Mouse (Mus musculus): ENCODE data around the gene Traf5. TPM values are rescaled to one million over a fixed set of nuclear protein-coding genes. Genes with fewer than 3 reads are reported as not detected.

The Traf5 gene
- total RNA-seq, 2 experiments from 2014 or later: 2.8 to 9.7 TPM

DNA sequence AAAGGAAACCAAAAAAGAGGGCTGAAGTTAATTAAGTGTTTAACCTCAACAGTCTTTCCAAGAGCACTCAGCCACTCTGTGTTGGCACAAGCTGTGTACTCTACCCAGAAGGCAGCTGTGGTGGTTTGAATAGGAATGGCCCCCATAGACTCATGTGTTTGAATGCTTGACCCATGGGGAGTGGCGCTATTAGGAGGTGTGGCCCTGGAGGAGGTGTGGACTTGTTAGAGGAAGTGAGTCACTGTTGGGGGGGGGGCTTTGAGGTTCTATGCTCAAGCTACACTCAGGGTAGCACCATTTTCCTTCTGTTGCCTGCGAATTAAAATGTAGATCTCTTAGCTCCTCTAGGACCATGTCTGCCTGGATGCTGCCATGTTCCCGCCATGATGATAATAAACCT is 25.4 kb downstream of the Traf5 start:
- no peak for DNase-seq (ENCODE audit: low spot score in 2 of 2)

GRCm38 (mm10) chr1:192063209-192063946 is 29.0 kb downstream of the Traf5 start:
- DNase-seq (ENCODE audit: low spot score in 2 of 2): no peak

GRCm38 (mm10) chr1:192062682-192063081 is 29.7 kb downstream of the Traf5 start:
- no peak for DNase-seq (ENCODE audit: low spot score in 2 of 2)

- DNase-seq (ENCODE audit: low spot score in 2 of 2): peak in 1 of 2 experiments; percentile 29
Observed at GRCm38 (mm10) chr1:192061666-192062306, 30.6 kb downstream of the Traf5 start.

GRCm38 (mm10) chr1:192058911-192059310 is 33.4 kb downstream of the Traf5 start:
- DNase-seq (ENCODE audit: low spot score in 2 of 2): no peak

DNA sequence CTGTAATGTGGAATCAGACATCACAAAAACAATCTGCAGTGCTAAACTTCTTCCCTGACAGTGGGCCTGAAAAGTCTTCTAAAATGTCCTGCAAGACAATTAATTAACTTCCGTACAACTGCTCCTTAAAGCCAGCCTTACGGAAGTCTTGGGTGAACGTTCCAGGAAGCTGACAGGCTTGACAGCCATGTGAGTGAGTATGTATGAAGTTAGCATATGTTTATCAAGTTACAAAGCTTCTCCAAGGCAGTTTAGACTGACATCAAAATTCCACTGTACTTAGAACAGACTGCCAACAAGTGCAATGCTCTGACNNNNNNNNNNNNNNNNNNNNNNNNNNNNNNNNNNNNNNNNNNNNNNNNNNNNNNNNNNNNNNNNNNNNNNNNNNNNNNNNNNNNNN is 38.6 kb downstream of the Traf5 start:
- DNase-seq (ENCODE audit: low spot score in 2 of 2): no peak

GRCm38 (mm10) chr1:192052986-192053385 is 39.4 kb downstream of the Traf5 start:
- DNase-seq (ENCODE audit: low spot score in 2 of 2): no peak

DNA sequence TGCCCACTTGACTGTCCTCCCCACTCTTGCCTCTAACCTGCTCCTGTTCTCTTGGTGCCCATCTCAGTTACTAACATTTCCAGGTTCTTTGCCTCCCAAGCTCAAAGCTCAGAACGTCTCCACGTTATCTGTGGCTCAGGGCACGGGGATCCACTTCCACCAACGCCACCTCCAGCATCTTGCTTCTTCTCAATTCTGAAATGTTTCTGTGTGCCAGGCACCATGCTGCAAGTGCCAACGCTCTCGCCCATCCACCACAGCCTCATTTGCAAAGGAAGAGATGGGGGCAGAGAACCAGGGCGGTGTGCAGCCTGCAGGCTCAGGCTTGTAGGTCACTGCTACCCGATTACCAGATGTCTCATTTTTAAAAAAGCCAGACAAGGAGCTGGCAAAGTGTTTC is 39.9 kb downstream of the Traf5 start:
- no peak for DNase-seq (ENCODE audit: low spot score in 2 of 2)

DNA sequence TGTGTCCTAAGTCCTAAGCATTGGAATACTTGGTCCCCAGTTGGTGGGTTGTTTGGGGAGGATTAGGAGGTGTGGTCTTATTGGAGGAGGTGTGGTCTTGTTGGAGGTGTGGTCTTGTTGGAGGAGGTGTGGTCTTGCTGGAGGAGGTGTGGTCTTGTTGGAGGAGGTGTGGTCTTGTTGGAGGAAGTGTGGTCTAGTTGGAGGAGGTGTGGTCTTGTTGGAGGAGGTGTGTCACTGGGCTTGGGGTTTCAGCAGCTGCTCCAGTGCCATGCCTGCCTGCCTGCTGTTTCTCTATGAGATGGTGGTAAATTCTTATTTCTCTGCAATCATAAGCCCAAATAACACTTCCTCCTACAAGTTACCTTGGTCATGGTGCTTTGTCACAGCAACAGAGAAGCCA is 93.3 kb downstream of the Traf5 start:
- no peak for DNase-seq (ENCODE audit: low spot score in 2 of 2)

DNA sequence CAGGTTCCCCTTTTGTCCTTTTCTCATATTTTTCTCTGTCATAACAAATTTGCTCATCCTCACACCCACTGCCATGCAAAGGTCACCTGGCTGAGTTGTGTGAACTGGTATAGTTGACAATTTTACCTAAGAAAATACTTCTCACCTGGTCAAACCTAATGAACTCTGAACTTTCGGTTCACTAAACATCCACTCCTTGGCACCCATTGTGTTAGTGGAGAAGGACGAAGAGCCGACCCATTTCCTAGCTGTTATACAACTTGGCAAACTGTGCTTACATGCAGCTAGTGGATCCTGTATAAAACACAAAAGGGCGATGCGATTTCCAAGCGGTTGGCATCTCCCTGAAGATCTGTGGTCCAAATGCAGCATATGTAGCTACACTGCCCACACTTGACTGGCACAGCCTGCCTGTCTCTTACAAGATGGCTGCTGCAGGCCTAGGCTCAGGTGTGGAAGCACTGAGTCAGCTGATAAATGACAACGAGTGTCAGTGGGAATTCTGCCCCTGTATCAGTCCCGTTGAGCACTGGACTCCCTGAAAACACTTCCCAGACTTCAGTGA is 95.7 kb downstream of the Traf5 start:
- DNase-seq (ENCODE audit: low spot score in 2 of 2): no peak

DNA sequence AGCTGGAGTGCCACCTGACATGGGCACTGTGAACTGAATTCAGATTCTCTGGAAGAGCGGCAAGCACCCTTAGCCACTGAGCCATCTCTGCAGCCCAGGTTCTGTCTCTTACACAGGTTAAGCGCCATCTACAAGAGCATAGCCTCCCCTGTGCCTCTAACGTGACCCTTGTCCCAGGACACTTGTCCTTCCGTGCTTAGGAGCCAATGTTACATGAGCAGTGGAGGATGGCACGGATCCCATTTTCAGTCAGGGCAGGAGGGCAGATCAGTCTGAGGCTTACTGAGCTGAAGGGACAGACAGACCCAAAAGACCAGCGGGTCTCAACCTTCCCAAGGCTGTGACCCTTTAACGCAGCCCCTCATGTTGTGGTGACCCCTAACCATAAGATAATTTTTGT is 96.4 kb downstream of the Traf5 start:
- DNase-seq (ENCODE audit: low spot score in 2 of 2): no peak

- peak; percentile 38 to 75 for DNase-seq (ENCODE audit: low spot score in 2 of 2)
Observed at GRCm38 (mm10) chr1:191995488-191995887, 96.9 kb downstream of the Traf5 start.

DNA sequence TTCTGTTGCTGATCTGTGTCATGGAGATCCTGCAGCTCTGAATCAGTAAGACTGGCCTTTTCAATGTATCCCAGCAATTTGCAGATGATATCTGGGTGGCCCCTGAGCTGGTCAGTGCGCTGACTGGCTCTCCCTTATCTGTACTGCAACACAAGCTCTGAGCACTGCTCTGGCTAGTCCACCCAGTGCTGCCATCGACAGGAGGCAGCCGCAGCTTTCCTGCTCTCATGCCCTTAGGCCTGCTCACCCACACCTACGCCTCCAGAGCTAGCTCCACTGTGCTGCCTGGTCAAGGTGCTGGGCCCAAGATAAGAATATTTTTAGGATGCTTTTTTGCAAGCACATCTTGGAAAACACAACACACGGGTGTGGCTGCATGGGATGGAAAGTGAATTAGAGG is 97.9 kb downstream of the Traf5 start:
- DNase-seq (ENCODE audit: low spot score in 2 of 2): no peak

GRCm38 (mm10) chr1:191992040-191992780 is 100.1 kb downstream of the Traf5 start:
- no peak for DNase-seq (ENCODE audit: low spot score in 2 of 2)

- peak; percentile 89 to 92 for DNase-seq (ENCODE audit: low spot score in 2 of 2)
Observed at GRCm38 (mm10) chr1:191989994-191990393, 102.4 kb downstream of the Traf5 start.

GRCm38 (mm10) chr1:191989060-191989459 is 103.3 kb downstream of the Traf5 start:
- DNase-seq (ENCODE audit: low spot score in 2 of 2): no peak

DNA sequence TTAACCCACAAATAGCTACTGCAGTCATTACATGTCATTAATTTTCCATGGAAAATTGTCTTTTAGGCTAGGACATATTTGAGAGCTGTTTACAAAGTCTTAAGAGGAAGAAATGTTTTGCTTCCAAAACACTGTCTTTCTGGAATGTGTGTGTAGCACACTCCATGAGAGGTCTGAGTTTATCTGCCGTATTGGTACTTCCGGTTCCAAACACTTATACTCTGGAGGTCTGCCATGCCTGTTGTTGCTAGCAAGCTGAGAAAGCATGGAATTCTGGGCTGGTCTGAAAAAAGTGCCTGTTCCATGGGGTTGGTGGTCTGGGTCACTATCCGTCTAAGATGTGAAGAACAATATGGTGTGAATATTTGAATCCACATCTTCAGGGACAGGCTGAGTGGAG is 103.7 kb downstream of the Traf5 start:
- no peak for DNase-seq (ENCODE audit: low spot score in 2 of 2)

GRCm38 (mm10) chr1:191987481-191987769 is 104.9 kb downstream of the Traf5 start:
- DNase-seq (ENCODE audit: low spot score in 2 of 2): no peak

DNA sequence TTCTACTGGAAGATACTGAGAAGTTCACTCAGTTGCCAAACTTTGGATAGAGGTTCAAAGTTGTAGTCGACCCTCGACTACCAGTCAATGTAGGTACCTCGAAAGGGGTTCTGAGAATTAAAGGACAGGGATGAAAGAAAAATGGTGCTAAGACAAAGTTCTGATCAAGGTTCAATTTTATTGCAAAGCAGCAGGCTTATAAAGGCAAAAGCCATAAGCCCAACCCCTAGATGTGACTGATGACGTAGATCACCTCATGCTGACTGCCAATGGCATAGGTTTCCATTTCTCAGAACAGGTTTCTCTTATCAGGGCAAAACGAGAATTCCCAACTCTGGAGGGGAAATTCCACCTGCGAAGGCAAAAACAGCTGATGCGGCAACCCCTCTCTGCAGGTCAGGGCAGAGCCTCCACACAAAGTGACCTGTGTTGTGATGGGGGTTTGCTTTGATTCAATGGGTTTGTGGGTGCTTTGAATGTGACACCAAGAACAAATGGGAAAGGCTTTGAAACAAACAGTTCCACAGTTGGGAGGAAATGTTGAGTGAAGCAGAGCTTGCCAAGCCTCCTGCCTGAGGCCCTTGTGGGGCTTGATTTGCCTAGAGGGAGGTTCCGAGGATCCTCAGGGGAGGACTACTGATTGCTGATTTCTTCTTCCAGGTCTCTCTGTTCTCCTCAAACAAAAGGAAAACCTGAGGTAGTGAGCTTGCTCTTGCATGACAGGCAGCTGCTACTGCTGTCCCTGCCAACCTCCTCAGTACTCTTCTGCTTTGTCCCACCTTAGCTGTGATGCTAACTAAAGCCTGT is 105.5 kb downstream of the Traf5 start:
- no peak for DNase-seq (ENCODE audit: low spot score in 2 of 2)

DNA sequence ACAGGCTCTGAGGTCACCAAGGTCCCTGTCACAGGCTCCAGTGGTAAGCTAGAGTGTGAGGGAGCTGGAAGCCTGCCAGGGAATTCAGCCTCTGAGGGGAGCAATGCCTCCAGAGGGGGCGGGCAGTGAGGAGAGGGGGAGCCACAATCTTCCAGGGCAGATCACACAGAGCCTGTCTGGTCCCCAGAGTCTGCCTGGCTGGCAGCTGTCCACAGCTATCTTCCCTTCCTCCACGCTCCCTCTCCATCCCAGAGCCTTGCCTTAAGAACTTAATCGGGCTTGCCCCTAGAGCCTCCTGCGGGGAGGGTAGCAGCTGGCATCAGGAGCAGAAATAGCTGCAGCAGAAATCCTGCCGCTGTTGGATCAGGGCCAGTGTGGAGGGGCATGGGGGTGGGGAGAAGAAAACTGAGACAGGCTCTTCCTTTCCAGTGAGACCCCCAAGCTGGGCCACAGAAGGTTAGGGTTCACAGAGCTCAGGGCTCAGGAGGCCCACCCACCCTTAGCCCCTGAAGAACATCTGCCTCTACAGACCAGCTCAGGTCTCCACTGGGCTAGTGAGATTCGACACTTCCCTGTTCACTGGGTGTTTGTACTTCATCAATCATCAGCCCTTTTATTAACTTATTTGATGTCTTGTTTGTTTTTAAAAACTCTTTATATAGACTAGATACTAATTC is 110.8 kb downstream of the Traf5 start:
- DNase-seq (ENCODE audit: low spot score in 2 of 2): no peak

DNA sequence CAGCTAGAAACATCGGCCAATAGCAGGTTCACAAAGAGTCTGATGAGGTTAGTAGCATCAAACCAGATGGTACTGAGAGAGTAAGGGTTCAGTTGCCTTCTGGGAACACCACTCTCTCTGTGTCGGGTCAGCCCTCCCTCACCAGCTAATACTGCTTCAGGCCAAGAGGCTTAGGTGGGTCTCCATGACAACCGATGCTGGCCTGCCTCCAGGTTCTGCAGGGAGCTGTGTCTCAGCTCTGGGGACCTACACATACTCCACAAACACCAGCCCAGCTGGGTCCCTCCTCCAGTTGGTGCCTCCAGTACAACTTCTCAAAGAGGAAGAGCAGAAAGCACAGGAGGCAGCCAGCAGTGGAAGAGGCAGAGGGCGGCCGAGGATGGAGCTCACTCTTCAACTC is 115.2 kb downstream of the Traf5 start, which contains the start of gene Rd3:
Rd3 (plus strand) TSS at position 184 of the 400 bp plus-strand sequence.
- no peak for DNase-seq (ENCODE audit: low spot score in 2 of 2)

Data from adrenal gland, adult 18-20 months (tissue).